Mouse (Mus musculus) heart, postnatal 0 days (tissue): ENCODE results near the gene Aldh1l1.

Source experiments
- CTCF ChIP-seq: IDR thresholded peaks from 2 replicates; pipeline ENCODE4 v1.5.1; 2016; ENCODE audit warnings: antibody characterized with exemption, control low read depth, low read depth
- EP300 ChIP-seq: IDR thresholded peaks from 2 replicates; pipeline ENCODE4 v1.6.1; 2016; ENCODE audit warnings: antibody characterized with exemption, low read depth

GRCm38 (mm10) chr6:90496217-90496616 is 10.0 kb downstream of the Aldh1l1 start:
- TF ChIP-seq CTCF (no peak), EP300 (no peak)
